Mouse (Mus musculus): ENCODE results near the gene Naa16.

Gene Naa16

DNA sequence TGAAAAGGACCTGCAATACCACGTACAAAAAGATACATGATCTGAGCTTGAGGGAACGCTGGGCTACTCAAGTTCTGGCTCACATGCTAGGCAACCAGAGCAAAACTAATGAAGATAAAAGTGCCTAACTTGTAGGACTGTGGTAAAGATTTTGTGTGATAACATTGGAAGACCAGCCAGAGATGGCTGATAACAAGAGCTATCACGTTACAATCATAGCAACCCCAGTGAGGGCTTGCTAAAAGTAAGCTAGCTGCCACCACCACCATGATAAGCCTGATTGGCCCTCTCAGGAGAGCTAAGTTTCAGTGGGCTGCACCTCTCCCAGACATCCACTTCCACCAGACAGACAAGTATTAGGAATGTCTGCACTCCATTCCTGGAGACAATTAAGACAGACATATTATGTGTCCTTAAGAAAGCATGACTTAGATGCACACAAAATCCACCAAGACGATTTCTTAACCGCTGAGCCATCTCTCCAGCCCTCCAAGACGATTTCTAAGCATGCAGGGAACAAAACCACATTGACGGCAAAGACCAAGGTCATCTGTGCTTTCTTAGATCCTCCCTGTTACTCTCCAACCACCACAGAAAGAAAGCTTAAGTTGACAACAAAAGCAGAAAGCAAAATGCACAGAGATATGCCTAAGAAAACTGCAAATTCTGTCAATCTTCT is 92.1 kb downstream of the Naa16 start:
- no peak for DNase-seq (ENCODE audit: low spot score)

DNA sequence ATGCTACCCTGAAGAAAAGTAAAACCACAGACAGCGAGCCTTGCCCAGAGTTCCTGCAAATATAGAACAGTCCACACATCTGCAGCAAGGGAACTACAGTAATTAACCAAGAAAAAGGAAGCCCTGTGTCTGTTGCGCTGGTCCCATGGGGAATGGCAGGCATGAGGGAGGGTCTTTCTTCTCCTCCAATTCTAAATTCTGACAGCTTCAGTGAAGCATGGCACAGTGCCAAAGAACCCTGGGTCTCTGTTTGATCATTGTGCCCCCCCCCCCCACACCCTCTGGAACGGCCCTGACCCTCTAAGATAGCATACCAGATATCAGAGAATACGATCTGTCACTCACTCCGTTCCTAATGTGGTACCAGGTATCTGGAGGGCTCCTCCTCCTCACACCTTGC is 93.7 kb downstream of the Naa16 start:
- no peak for DNase-seq (ENCODE audit: low spot score)

- no peak for DNase-seq (ENCODE audit: low spot score)
Observed at GRCm38 (mm10) chr14:79296201-79296600, 94.4 kb downstream of the Naa16 start.

GRCm38 (mm10) chr14:79295579-79295978 is 95.0 kb downstream of the Naa16 start:
- no peak for DNase-seq (ENCODE audit: low spot score)

DNA sequence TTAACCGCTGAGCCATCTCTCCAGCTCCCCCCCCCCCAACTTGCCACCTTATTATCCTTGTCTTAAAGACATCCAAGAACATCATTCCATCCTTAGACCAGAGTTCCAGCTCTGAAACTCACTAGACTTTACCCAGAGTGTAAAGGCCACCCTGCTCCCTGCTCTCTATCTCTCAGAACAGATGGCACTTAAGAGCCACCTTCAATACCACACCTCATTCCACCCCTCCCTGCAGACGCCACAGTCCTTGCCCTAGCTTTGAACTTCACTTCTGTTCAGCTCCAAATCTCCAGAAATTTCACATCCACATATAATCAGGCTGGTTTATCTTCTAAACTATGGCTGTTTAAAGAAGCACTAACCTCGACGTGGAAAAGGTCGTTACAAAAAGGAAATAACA is 95.6 kb downstream of the Naa16 start:
- DNase-seq (ENCODE audit: low spot score): no peak

- no peak for DNase-seq (ENCODE audit: low spot score)
Observed at GRCm38 (mm10) chr14:79294051-79294814, 96.3 kb downstream of the Naa16 start.

- DNase-seq (ENCODE audit: low spot score): no peak
Observed at GRCm38 (mm10) chr14:79293119-79293780, 97.3 kb downstream of the Naa16 start.

DNA sequence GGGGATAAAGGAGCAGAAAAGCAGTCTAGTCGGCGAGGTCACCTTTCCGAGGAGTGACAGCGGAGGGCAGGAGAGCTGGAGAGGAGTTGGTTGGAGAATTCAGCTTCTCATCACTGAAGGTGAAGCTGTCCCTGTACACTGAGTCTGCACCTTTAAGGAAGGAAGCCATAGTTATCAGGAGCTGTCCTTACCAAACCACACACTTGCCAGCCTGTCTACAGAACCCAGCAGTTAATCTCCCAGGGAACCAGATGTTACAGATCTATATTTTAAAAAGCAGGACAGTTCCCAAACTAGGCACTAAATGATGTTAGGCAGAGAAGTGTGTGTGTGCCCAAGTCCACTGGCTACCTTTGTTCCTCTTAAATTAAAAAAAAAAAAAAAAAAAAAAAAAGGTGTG is 98.9 kb downstream of the Naa16 start:
- no peak for DNase-seq (ENCODE audit: low spot score)

DNA sequence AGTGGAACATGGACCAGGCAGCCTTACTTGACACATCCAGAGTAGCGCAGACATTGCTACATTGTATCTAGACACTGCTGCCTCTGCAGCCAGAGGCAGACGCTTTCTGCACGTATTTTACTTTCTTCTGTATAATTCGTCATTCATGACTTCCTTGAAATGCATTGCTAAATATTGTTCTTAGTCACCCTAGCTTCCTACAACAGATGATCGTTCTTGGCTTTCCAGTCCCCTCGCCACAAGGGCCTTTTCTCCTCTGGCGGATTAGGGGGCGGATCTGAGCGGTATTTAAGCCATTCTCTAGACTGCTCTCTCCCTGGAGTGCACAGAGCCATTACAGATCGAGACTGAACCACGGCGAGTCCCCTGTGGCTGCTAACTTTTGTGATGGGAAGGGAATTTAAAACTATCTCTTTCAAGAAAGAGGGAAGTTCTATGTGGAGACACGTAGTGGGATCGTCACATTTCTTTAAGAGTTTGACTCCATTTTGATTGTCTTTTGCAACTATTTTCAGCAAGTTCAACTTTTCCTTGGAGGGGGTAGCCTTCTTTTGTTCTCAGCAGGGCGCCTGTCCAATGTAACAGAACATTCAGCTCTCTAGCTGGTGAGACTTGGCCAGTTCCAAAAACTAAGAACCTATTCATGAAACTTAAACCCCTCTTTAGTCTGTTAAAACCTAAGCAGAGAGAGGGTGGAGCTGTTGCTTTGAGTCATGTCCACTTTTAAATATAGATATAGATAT is 99.7 kb downstream of the Naa16 start:
- DNase-seq (ENCODE audit: low spot score): no peak

DNA sequence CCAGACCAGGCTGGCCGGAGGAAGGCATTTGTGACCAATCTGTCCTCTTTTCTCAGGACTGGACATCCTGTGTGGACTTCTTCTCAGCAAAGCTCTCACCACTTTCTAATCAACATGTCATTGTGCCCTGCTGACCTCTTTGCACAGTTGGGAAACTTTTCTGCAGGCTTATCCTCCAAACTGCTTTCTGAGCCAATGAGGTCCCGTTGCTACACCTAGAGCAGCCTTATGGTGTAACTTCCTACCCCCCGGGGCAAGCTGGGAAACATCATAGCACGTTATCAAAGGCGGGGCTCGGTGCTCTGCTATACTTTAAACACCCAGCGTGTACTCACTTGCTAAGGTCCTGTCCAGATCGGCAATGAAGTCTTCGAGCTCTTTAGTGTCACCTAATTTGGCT is 100.7 kb downstream of the Naa16 start:
- DNase-seq (ENCODE audit: low spot score): no peak

GRCm38 (mm10) chr14:79288280-79288679 is 102.3 kb downstream of the Naa16 start:
- DNase-seq (ENCODE audit: low spot score): no peak

DNA sequence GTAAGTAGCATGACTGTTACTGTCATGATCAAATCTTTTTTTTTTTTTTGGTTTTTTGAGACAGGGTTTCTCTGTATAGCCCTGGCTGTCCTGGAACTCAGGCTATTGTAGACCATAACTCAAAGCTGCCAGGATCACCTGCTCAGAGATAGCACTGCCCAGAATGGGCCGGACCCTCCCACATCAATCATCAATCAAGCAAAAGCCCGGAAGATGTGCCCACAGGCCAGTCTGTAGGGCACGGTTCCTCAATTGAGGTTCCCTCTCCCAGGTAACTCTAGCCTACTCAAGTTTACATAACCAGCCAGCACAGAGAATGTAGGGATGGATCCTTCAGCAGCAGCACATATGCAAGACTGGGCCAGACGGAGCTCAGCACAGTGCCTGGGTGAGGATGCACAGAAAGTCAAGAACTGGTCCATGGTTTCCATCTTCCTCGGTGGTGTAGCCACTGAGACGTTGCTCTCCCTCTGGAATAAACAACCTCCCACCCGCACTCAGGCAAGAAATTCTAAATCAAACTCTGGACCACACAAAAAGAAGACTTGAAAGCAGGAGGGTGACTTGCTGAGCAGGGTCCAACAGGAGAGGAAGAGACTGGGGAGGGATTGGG is 103.2 kb downstream of the Naa16 start:
- no peak for DNase-seq (ENCODE audit: low spot score)

DNA sequence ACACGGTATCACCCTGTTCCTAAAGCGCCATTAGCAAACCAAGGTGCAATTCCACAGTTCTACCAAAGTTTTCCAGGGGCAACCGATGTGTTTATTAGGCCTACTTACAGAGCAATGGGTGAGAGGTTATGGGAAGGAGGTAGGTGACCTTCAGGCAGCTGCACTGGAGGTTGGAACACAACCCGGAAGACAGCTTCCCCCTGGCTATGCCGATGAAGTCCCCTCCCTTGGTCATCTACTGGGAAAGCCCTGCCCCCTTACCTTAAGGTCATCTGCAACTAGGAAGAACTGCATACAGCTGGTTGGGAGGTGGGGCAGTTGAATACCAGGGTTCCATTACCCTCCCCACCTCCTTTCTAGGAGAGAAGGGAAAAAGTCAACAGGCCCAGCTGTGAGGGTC is 105.0 kb downstream of the Naa16 start:
- no peak for DNase-seq (ENCODE audit: low spot score)

GRCm38 (mm10) chr14:79284616-79285015 is 106.0 kb downstream of the Naa16 start:
- no peak for DNase-seq (ENCODE audit: low spot score)

DNA sequence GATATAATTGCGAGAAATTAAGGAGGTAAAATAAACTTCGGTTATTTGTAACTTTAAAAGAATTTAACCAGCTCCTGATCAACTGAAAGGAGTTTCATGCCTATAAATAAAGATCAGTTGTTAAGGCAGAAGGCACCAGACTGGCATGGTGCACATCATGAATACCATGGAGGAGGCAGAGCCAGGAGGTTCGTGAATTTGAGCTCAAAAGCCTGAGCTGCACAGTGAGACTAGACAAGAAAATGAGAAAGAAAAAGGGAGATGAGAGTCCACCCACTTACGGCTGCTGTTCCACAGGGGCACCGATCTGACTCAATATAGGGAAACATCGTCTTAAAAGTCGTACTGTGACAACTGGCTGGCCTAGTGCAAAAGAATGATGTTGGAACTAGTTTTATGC is 106.6 kb downstream of the Naa16 start:
- no peak for DNase-seq (ENCODE audit: low spot score)

DNA sequence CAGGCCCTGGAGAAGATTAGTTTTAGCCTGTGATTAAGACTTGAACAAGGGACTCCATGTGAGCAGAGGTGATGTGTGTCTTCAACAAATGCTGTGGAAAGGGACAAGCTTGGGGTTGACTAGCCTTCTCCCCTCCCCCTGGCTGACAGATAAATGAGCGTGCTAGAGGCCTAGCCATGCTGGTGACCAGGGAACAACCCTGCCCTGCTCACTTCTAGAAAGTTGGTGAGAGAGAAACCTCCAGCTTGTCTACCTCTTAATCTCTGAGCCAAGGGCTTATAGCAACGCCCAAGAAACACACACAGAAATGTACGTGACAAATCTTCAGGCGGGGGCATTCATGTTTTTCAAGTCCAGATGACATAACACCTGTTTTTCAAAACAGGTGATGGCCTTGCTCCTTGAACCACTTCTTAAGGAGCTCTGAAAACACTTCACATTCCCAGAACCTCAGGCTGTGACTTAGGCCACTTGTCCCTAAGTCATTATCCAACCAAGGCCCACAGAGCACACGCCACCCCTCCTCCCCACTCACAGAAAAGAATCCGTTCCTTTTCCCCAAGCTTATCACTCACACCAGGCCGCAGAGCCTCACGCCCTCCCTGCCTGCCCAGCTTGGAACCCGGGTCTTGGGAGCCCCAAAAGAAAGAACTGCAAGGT is 108.6 kb downstream of the Naa16 start:
- DNase-seq (ENCODE audit: low spot score): no peak

DNA sequence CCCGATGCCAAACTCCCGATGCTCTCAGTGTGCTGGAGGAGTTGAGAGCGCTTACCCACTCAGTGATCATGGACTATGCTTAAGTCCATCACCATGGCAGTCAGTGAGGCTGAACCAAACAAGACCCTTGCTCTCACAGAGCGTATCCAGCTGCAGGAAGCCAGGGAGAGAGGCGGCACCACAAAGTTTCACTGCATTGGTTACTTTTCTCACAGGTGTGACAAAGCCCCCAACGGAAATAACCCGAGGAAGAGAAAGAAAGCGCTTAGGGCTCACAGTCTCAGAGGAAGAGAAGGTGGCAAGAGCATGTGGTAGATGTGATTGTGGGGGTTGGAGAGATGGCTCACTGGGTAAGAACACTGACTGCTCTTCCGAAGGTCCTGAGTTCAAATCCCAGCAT is 110.1 kb downstream of the Naa16 start:
- no peak for DNase-seq (ENCODE audit: low spot score)

- no peak for DNase-seq (ENCODE audit: low spot score)
Observed at GRCm38 (mm10) chr14:79279494-79279893, 111.1 kb downstream of the Naa16 start.

DNA sequence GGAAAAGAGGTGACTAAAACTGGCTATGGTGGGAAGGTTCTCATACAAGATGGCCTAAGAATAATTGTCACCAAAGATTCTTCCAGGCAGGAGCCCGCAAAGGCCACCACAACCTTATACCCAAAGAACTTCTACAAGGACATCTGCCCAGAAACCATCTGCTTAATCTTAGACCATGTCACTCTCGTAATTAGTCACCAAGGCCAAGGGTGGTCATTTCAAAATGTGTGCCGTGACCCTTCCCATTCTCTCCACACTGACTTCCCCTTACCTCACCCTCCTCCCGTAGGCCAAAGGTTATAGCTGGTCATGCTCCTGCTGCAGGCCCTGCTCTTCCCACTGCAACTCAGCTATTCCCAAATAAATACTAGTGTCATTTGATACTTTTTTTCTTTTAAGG is 111.7 kb downstream of the Naa16 start:
- DNase-seq (ENCODE audit: low spot score): no peak

DNA sequence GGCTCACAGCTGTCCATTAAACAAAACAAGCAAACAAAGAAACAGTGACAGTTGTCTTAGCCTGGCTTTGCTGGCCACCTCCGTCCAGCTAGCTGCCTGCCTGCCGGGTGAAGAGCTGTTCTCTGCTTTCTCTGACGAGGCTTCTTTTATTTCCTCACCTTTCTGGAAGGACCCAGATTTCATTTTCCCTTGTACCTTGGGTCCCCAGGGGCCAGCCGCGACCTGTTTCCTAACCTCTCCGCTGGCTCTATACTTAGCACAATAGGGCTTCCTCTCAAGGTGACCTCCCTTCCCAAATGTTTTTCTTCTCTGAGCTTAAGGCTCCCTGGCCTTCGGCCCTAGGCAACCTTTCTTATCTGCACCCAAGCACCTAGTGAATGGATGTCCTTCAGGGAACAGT is 112.7 kb downstream of the Naa16 start:
- no peak for DNase-seq (ENCODE audit: low spot score)

GRCm38 (mm10) chr14:79275870-79276395 is 114.6 kb downstream of the Naa16 start:
- no peak for DNase-seq (ENCODE audit: low spot score)

All from ovary, postnatal 14 days (tissue).